Mouse (Mus musculus): ENCODE results near the gene Krtap19-9b. TPM values are rescaled to one million over a fixed set of nuclear protein-coding genes. Genes with fewer than 3 reads are reported as not detected.

Krtap19-9b gene
- polyA plus RNA-seq, 1 experiment: not detected

GRCm38 (mm10) chr16:88884989-88885388 lies 47.1 kb downstream of the Krtap19-9b start, which contains the start of gene Krtap19-4:
Gene Krtap19-4 (minus strand): TSS chr16:88885089.
- Histone ChIP-seq H3K9ac (ENCODE audit: low read depth, poor library complexity, severe bottlenecking) (no peak within 1 kb of the TSS), H3K4me3 (ENCODE audit: low read depth, low read length) (no peak within 1 kb of the TSS), H3K27ac (ENCODE audit: insufficient read depth, low read length) (no peak within 1 kb of the TSS), H3K27me3 (ENCODE audit: control insufficient read depth, insufficient read depth, low read length, poor library complexity, severe bottlenecking) (no peaks in the 10 kb centered on the region), H3K36me3 (ENCODE audit: control insufficient read depth, insufficient read depth, low read length, poor library complexity, severe bottlenecking) (no peaks in the 10 kb centered on the region), H3K9me3 (replicated peaks; ENCODE audit: control insufficient read depth, insufficient read depth, low read length, poor library complexity, severe bottlenecking) (no peaks in the 10 kb centered on the region), H3K4me1 (ENCODE audit: control insufficient read depth, insufficient read depth, low read length) (no peaks in the 10 kb centered on the region)
- TF ChIP-seq EP300 (IDR thresholded peaks at IDR 0.05; ENCODE audit: insufficient read depth, low read depth, low read length): no peak
- no peak for TF ChIP-seq POLR2A (IDR thresholded peaks at IDR 0.05; ENCODE audit: insufficient read depth, low read length)
- TF ChIP-seq CTCF (IDR thresholded peaks at IDR 0.05; ENCODE audit: low read depth, low read length): no peak

Other genes starting within 250 kb of the Krtap19-9b start
- gene 2310061N02Rik, start 224.3 kb downstream of the Krtap19-9b start, polyA plus RNA-seq (2011; ENCODE audit: insufficient read depth, insufficient read length, low read depth, missing spikeins): not detected in 2 replicates
- gene Krtap13-1, start 203.4 kb downstream of the Krtap19-9b start, polyA plus RNA-seq (2011; ENCODE audit: insufficient read depth, insufficient read length, low read depth, missing spikeins): not detected in 2 replicates
- not detected in 2 replicates for gene Krtap13, start 180.6 kb downstream of the Krtap19-9b start, polyA plus RNA-seq (2011; ENCODE audit: insufficient read depth, insufficient read length, low read depth, missing spikeins)
- not detected in 2 replicates for gene 2310034C09Rik, start 173.4 kb downstream of the Krtap19-9b start, polyA plus RNA-seq (2011; ENCODE audit: insufficient read depth, insufficient read length, low read depth, missing spikeins)
- gene 2310057N15Rik, start 158.1 kb downstream of the Krtap19-9b start, polyA plus RNA-seq (2011; ENCODE audit: insufficient read depth, insufficient read length, low read depth, missing spikeins): not detected in 2 replicates
- not detected in 2 replicates for gene Gm5965, start 154.4 kb downstream of the Krtap19-9b start, polyA plus RNA-seq (2011; ENCODE audit: insufficient read depth, insufficient read length, low read depth, missing spikeins)
- not detected in 2 replicates for gene Gm20741, start 120.0 kb downstream of the Krtap19-9b start, polyA plus RNA-seq (2011; ENCODE audit: insufficient read depth, insufficient read length, low read depth, missing spikeins)
- not detected in 2 replicates for gene Krtap15, start 112.0 kb downstream of the Krtap19-9b start, polyA plus RNA-seq (2011; ENCODE audit: insufficient read depth, insufficient read length, low read depth, missing spikeins)
- not detected in 2 replicates for gene Krtap14, start 106.1 kb downstream of the Krtap19-9b start, polyA plus RNA-seq (2011; ENCODE audit: insufficient read depth, insufficient read length, low read depth, missing spikeins)
- gene Krtap19-1, start 62.9 kb downstream of the Krtap19-9b start, polyA plus RNA-seq (2011; ENCODE audit: insufficient read depth, insufficient read length, low read depth, missing spikeins): not detected in 2 replicates
- gene Krtap19-2, start 58.0 kb downstream of the Krtap19-9b start, polyA plus RNA-seq (2011; ENCODE audit: insufficient read depth, insufficient read length, low read depth, missing spikeins): not detected in 2 replicates
- not detected in 2 replicates for gene Krtap19-3, start 54.2 kb downstream of the Krtap19-9b start, polyA plus RNA-seq (2011; ENCODE audit: insufficient read depth, insufficient read length, low read depth, missing spikeins)
- not detected in 2 replicates for gene Krtap19-4, start 47.2 kb downstream of the Krtap19-9b start, polyA plus RNA-seq (2011; ENCODE audit: insufficient read depth, insufficient read length, low read depth, missing spikeins)
- gene Krtap19-5, start 35.8 kb downstream of the Krtap19-9b start, polyA plus RNA-seq (2011; ENCODE audit: insufficient read depth, insufficient read length, low read depth, missing spikeins): not detected in 2 replicates
- not detected in 2 replicates for gene Krtap16-3, start 30.6 kb upstream of the Krtap19-9b start, polyA plus RNA-seq (2011; ENCODE audit: insufficient read depth, insufficient read length, low read depth, missing spikeins)
- not detected in 2 replicates for gene Krtap22-2, start 78.5 kb upstream of the Krtap19-9b start, polyA plus RNA-seq (2011; ENCODE audit: insufficient read depth, insufficient read length, low read depth, missing spikeins)
- gene Gm10229, start 83.0 kb upstream of the Krtap19-9b start, polyA plus RNA-seq (2011; ENCODE audit: insufficient read depth, insufficient read length, low read depth, missing spikeins): not detected in 2 replicates
- not detected in 2 replicates for gene Krtap6-1, start 99.4 kb upstream of the Krtap19-9b start, polyA plus RNA-seq (2011; ENCODE audit: insufficient read depth, insufficient read length, low read depth, missing spikeins)
- not detected in 2 replicates for gene Gm10228, start 109.2 kb upstream of the Krtap19-9b start, polyA plus RNA-seq (2011; ENCODE audit: insufficient read depth, insufficient read length, low read depth, missing spikeins)
- not detected in 2 replicates for gene Krtap6-5, start 115.6 kb upstream of the Krtap19-9b start, polyA plus RNA-seq (2011; ENCODE audit: insufficient read depth, insufficient read length, low read depth, missing spikeins)
- not detected in 2 replicates for gene 1110025L11Rik, start 131.7 kb upstream of the Krtap19-9b start, polyA plus RNA-seq (2011; ENCODE audit: insufficient read depth, insufficient read length, low read depth, missing spikeins)
- gene Krtap6-3, start 151.8 kb upstream of the Krtap19-9b start, polyA plus RNA-seq (2011; ENCODE audit: insufficient read depth, insufficient read length, low read depth, missing spikeins): not detected in 2 replicates
- gene Gm6358, start 208.6 kb upstream of the Krtap19-9b start, polyA plus RNA-seq (2011; ENCODE audit: insufficient read depth, insufficient read length, low read depth, missing spikeins): not detected in 2 replicates
- not detected in 2 replicates for gene Gm10061, start 218.8 kb upstream of the Krtap19-9b start, polyA plus RNA-seq (2011; ENCODE audit: insufficient read depth, insufficient read length, low read depth, missing spikeins)
- not detected in 2 replicates for gene Gm9789, start 225.7 kb upstream of the Krtap19-9b start, polyA plus RNA-seq (2011; ENCODE audit: insufficient read depth, insufficient read length, low read depth, missing spikeins)
- not detected in 2 replicates for gene Gm7735, start 237.2 kb upstream of the Krtap19-9b start, polyA plus RNA-seq (2011; ENCODE audit: insufficient read depth, insufficient read length, low read depth, missing spikeins)
- not detected in 2 replicates for gene 1110057P08Rik, start 242.5 kb upstream of the Krtap19-9b start, polyA plus RNA-seq (2011; ENCODE audit: insufficient read depth, insufficient read length, low read depth, missing spikeins)

Measured in ES-Bruce4 (cell line).